Mouse (Mus musculus): ENCODE results near the gene Mapk8ip2. TPM values are rescaled to one million over a fixed set of nuclear protein-coding genes. Genes with fewer than 3 reads are reported as not detected.

Gene Mapk8ip2
- 0.20 TPM for polyA plus RNA-seq (2014; fragmentation: Illumina TruSeq; extraction: RNeasy Lipid Tissue Mini Kit (QIAGEN cat#74804))

DNA sequence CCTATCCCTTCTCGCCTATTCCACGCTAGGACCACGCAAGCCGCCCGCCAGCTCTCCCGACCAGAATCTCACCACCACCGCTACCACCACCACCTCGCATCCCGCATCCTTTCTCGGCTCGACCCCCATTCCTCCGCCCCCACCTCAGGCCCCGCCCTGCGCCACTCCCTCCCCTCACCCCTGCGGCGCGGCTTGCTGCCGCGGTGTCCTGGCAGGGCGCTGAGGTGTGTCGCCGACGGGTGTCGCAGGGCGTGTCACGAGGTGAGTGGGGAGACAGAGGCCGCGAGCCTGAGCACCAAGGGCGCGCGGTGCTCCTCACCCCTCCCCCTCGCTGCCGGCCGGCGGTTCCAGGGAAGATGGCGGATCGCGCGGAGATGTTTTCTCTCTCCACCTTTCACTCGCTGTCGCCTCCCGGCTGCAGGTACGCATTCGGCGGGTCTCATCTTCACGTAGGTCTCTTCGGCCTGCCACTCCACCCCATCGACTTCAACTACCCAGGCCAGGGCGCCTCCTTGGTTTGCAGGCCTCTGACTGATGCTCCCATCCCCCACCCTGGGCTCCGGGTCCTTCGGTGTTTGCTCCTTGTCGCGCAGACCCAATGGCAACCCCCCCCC, at the start of gene Mapk8ip2:
Gene Mapk8ip2, plus strand, starts transcription at position 49 of the 614 bp plus-strand sequence.

DNA sequence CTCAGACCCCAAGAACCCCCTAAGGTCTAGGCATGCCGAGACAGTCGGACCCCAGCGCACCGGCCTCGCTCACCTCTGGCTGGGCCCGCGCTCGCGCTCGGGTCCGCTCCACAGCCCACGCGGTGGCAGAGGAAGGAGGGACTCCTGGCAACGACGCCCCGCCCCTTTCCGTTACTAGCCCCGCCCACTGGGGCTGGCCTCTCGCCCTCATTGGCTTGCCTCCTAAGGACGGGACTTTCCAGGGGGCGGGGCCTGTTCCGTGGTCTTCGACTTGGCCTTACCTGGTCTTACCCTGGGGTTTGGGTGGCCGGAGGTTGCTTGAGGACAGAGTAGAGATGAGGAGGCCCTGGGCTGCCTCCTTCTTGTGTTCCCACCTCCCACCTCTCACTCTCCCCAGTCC, 43.6 kb upstream of the Mapk8ip2 start, which contains the start of gene Syce3:
Gene Syce3, minus strand, starts transcription at position 386 of the 400 bp plus-strand sequence.

DNA sequence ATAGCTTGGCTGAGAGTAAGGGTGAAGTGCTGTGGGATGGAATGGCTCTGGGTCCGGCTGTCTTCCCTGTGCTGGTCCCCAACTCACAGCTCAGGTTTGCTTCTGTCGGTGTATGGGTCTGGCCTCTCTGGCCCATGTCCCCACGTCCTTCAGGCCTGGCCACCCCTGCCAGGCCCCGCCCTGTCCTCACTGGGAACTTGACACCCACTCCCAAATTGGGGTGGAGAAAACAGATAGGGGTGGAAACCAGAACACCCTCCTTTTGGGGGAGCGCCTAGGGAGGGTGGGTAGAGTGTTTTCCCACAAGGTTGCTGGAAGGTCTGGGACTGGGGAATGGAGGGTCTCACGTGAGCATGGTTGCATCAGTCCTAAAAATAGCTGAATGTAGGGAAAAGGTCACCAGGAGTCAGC, 28.0 kb upstream of the Mapk8ip2 start, which contains the start of gene Cpt1b:
Gene Cpt1b, minus strand, starts transcription at position 153 of the 411 bp plus-strand sequence.

DNA sequence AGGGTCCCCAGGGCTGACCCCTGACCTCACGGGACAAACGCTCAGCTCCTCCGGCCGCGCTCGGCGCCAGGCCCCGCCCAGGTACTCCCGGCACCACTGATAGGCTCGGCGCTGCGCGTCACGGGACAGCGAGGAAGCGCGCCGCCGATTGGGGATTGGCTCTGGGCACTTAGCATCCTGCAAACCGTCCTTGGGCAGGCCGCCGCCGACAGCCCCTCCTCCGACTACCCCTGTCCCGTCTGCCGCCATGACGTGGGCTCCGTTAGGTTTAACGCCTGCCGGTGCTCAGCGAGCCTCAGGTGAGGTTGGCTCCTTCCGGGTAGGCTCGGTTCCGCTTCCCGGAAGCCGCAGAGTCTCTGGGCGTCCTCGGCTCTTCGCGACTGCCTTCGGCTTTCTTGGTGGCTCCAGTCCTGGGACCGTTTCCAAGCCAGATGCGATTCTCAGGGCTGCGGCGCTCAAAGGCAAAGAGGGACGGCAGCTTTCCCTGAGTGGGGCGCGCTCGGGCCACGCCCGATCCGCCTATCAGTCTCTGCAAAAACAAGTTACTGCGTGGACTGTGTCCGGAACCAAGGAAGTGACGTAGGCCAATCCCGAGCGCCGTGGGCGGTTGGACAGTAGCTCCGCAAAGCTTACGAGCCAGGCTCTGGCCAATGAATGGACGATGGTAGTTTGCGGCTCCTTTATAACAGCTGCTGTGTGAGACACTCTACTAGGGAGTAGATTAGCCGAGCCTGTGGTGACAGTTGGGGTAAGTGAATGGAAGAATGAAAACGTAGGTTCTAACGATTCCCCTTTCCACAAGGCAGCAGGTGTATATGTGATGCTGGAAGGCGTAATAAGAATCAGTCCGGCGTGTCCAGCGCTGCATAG, 24.1 kb upstream of the Mapk8ip2 start, which contains the start of the genes C730034F03Rik, Gm44502 and Chkb:
Gene C730034F03Rik, plus strand, starts transcription at position 238 of the 870 bp plus-strand sequence.
Gene Gm44502, minus strand, starts transcription at position 345 of the 870 bp plus-strand sequence.
Gene Chkb, minus strand, starts transcription at position 557 of the 870 bp plus-strand sequence.

DNA sequence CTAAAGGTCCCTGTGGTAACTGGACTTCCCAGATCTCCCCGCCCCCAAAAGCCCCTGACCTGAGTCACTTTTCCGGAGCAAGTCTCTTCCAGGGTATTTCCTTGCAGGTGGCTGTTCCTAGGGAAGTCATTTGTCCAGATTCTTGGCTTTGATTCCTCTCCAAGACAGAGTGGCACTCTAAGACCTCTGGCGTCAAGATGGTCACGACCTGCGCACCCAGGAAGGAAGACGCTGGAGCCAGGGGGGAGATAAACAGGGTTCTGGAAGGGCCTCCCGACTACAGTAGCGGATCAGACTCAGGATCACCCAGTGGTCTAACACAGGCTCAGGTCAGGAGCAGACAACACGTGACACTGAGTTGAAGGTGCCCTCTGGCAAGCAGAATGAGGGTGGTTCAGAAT, 23.4 kb downstream of the Mapk8ip2 start, which contains the start of gene Arsa:
Gene Arsa, minus strand, starts transcription at position 335 of the 401 bp plus-strand sequence.

DNA sequence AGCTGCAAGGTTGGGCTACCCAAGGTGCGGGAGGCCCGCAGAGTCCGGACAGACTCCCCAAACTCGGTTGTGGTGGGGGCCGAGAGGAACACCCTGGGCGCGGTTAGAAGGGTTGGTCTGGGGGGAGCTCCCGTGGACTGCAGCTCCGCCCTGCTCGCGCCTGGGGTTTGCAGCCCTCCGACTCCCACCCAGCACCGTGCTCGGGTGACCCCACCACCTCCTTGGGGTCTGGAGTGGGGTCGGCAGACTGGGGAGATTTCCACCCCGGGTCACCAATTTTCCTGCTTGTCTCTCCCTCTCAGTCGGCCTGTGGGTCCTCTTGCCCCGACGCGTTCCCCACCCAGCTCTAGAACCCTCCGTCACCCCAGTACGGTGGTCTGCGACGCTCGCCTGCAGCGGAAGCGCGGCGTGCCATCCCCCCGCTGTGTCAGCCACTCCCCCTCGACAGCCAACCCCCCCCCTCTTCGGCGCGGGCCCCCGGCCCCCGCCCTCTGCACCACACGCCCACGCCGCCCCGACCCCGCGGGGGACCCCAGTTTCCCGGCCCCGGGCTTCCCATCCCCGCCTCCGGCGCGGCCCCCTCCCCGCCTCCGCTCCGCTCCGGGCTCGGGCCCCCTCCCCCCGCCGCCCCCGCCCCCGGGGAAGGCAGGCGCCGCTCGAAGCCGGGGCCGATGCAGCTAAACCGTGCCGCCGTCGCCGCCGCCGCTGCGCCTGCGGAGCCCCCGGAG, 45.4 kb downstream of the Mapk8ip2 start, which contains the start of gene Shank3:
Gene Shank3, plus strand, starts transcription at position 663 of the 728 bp plus-strand sequence.

Other genes starting within 250 kb of the Mapk8ip2 start
- gene Ppp6r2, start 242.4 kb upstream of the Mapk8ip2 start, polyA plus RNA-seq (2014; fragmentation: Illumina TruSeq; extraction: RNeasy Lipid Tissue Mini Kit (QIAGEN cat#74804)) = 5.9 TPM
- gene Sbf1, start 138.6 kb upstream of the Mapk8ip2 start, polyA plus RNA-seq (2014; fragmentation: Illumina TruSeq; extraction: RNeasy Lipid Tissue Mini Kit (QIAGEN cat#74804)) = 1.5 TPM
- gene Adm2, start 131.2 kb upstream of the Mapk8ip2 start, polyA plus RNA-seq (2014; fragmentation: Illumina TruSeq; extraction: RNeasy Lipid Tissue Mini Kit (QIAGEN cat#74804)) = not detected
- not detected for gene Miox, start 119.5 kb upstream of the Mapk8ip2 start, polyA plus RNA-seq (2014; fragmentation: Illumina TruSeq; extraction: RNeasy Lipid Tissue Mini Kit (QIAGEN cat#74804))
- gene Lmf2, start 98.3 kb upstream of the Mapk8ip2 start, polyA plus RNA-seq (2014; fragmentation: Illumina TruSeq; extraction: RNeasy Lipid Tissue Mini Kit (QIAGEN cat#74804)) = 0.86 TPM
- gene Ncaph2, start 98.2 kb upstream of the Mapk8ip2 start, polyA plus RNA-seq (2014; fragmentation: Illumina TruSeq; extraction: RNeasy Lipid Tissue Mini Kit (QIAGEN cat#74804)) = 12.9 TPM
- gene Sco2, start 80.1 kb upstream of the Mapk8ip2 start, polyA plus RNA-seq (2014; fragmentation: Illumina TruSeq; extraction: RNeasy Lipid Tissue Mini Kit (QIAGEN cat#74804)) = not detected
- gene Tymp, start 76.9 kb upstream of the Mapk8ip2 start, polyA plus RNA-seq (2014; fragmentation: Illumina TruSeq; extraction: RNeasy Lipid Tissue Mini Kit (QIAGEN cat#74804)) = not detected
- gene Odf3b, start 74.6 kb upstream of the Mapk8ip2 start, polyA plus RNA-seq (2014; fragmentation: Illumina TruSeq; extraction: RNeasy Lipid Tissue Mini Kit (QIAGEN cat#74804)) = not detected
- not detected for gene Klhdc7b, start 69.0 kb upstream of the Mapk8ip2 start, polyA plus RNA-seq (2014; fragmentation: Illumina TruSeq; extraction: RNeasy Lipid Tissue Mini Kit (QIAGEN cat#74804))
- gene Syce3, start 43.4 kb upstream of the Mapk8ip2 start, polyA plus RNA-seq (2014; fragmentation: Illumina TruSeq; extraction: RNeasy Lipid Tissue Mini Kit (QIAGEN cat#74804)) = not detected
- not detected for gene Cpt1b, start 28.1 kb upstream of the Mapk8ip2 start, polyA plus RNA-seq (2014; fragmentation: Illumina TruSeq; extraction: RNeasy Lipid Tissue Mini Kit (QIAGEN cat#74804))
- gene C730034F03Rik, start 24.3 kb upstream of the Mapk8ip2 start, polyA plus RNA-seq (2014; fragmentation: Illumina TruSeq; extraction: RNeasy Lipid Tissue Mini Kit (QIAGEN cat#74804)) = 0.48 TPM
- gene Gm44502, start 24.2 kb upstream of the Mapk8ip2 start, polyA plus RNA-seq (2014; fragmentation: Illumina TruSeq; extraction: RNeasy Lipid Tissue Mini Kit (QIAGEN cat#74804)) = not detected
- gene Chkb, start 24.0 kb upstream of the Mapk8ip2 start, polyA plus RNA-seq (2014; fragmentation: Illumina TruSeq; extraction: RNeasy Lipid Tissue Mini Kit (QIAGEN cat#74804)) = 19.3 TPM
- gene Arsa, start 23.5 kb downstream of the Mapk8ip2 start, polyA plus RNA-seq (2014; fragmentation: Illumina TruSeq; extraction: RNeasy Lipid Tissue Mini Kit (QIAGEN cat#74804)) = 1.9 TPM
- 1.00 TPM for gene Shank3, start 45.7 kb downstream of the Mapk8ip2 start, polyA plus RNA-seq (2014; fragmentation: Illumina TruSeq; extraction: RNeasy Lipid Tissue Mini Kit (QIAGEN cat#74804))
- not detected for gene Acr, start 114.4 kb downstream of the Mapk8ip2 start, polyA plus RNA-seq (2014; fragmentation: Illumina TruSeq; extraction: RNeasy Lipid Tissue Mini Kit (QIAGEN cat#74804))
- 11.1 TPM for gene Rabl2, start 138.0 kb downstream of the Mapk8ip2 start, polyA plus RNA-seq (2014; fragmentation: Illumina TruSeq; extraction: RNeasy Lipid Tissue Mini Kit (QIAGEN cat#74804))